Comparison of ENCODE assay signal across 8 mouse cellular contexts in the genomic region with DNA sequence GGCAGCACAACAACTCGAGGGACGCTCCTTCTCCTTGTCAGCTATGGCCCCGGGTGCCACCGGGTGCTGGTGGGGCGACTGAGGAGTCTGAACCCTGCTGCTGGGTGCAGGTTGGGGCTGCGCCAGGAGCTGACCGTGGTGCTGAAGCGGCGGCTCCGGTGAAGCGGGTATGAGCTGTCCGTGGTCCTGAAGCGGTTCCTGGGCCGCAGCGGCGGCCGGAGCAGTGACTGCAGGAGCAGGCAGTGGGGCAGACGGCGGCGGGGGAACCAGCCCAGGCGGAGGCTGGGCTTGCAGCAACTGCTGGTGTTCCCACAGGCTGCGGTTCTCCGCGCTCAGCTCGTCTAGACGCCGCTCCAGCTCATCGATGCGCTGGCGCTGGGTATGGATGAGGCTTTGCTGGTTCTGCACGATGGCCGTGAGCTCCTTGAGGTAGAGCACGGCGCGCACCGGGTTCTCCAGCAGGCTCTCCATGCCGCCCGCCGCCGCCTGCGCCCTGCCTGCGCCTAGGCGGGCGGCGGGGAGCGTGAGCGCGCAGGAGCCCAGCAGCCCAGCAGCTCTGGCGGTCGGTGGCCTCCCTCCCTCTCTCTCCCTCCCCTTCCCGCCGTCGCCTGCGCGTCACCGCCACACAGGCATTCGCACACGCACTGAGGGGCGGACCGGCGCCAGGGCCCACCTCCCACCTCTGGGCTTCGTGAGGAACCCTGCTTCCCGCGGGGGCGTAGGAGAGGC. TPM values are rescaled to one million over a fixed set of nuclear protein-coding genes. Genes with fewer than 3 reads are reported as not detected.
DNase-seq lines count a peak whose midpoint lies in the region; ATAC-seq and TF ChIP-seq lines count a peak whose summit lies in the region.

TSS of gene Iqsec3 (minus strand) at position 586 of the 729 bp plus-strand sequence.

- H3K36me3 ChIP-seq in forebrain, embryonic 12.5 days (replicated peaks): no peaks in the 10 kb centered on the region
- no peaks in the 10 kb centered on the region for H3K36me3 ChIP-seq in heart, embryonic 16.5 days (ENCODE audit: control insufficient read depth, insufficient read depth)
- no peaks in the 10 kb centered on the region for H3K36me3 ChIP-seq in liver, embryonic 14.5 days (replicated peaks; ENCODE audit: control insufficient read depth, insufficient read depth, low read depth)
- H3K36me3 ChIP-seq in neural tube, embryonic 12.5 days: no peaks in the 10 kb centered on the region

- H3K4me2 ChIP-seq in forebrain, embryonic 12.5 days: peak within 1 kb of the TSS; percentile 68
- peak within 1 kb of the TSS; percentile 57 for H3K4me2 ChIP-seq in heart, embryonic 16.5 days (ENCODE audit: low read depth, low read length)
- no peak within 1 kb of the TSS for H3K4me2 ChIP-seq in liver, embryonic 14.5 days (ENCODE audit: low read depth)
- H3K4me2 ChIP-seq in neural tube, embryonic 12.5 days (replicated peaks): peak within 1 kb of the TSS; percentile 72

- no peak for TF ChIP-seq EP300 in liver, embryonic 14.5 days (IDR thresholded peaks at IDR 0.05; ENCODE audit: low read depth)

- peaks cover 31% of the 10 kb centered on the region for H3K27me3 ChIP-seq in forebrain, embryonic 12.5 days
- H3K27me3 ChIP-seq in heart, embryonic 16.5 days (ENCODE audit: control insufficient read depth, insufficient read depth, low read length): peaks cover 37% of the 10 kb centered on the region
- peaks cover 13% of the 10 kb centered on the region for H3K27me3 ChIP-seq in liver, embryonic 14.5 days (ENCODE audit: control insufficient read depth, insufficient read depth, low read length)
- H3K27me3 ChIP-seq in neural tube, embryonic 12.5 days (replicated peaks): peaks cover 3% of the 10 kb centered on the region; the same call in 1 of the 2 replicates

- ATAC-seq in forebrain, embryonic 12.5 days (ENCODE audit: low FRiP score): peak; percentile 96
- peak; percentile 92 for ATAC-seq in heart, embryonic 16.5 days (replicated peaks; ENCODE audit: extremely low read depth, insufficient read depth, low FRiP score)
- peak; percentile 47; the same call in 1 of the 2 replicates for ATAC-seq in liver, embryonic 14.5 days (ENCODE audit: insufficient read depth)
- peak; percentile 95 for ATAC-seq in neural tube, embryonic 12.5 days (ENCODE audit: low FRiP score, low read depth)

- peak within 1 kb of the TSS; percentile 80 for H3K27ac ChIP-seq in forebrain, embryonic 12.5 days
- H3K27ac ChIP-seq in heart, embryonic 16.5 days (ENCODE audit: low read length): no peak within 1 kb of the TSS
- no peak within 1 kb of the TSS for H3K27ac ChIP-seq in liver, embryonic 14.5 days
- peak within 1 kb of the TSS; percentile 79 for H3K27ac ChIP-seq in neural tube, embryonic 12.5 days

- peak within 1 kb of the TSS; percentile 50 for H3K4me3 ChIP-seq in forebrain, embryonic 12.5 days (replicated peaks)
- H3K4me3 ChIP-seq in heart, embryonic 16.5 days (ENCODE audit: low read length): peak within 1 kb of the TSS; percentile 34
- H3K4me3 ChIP-seq in liver, embryonic 14.5 days (ENCODE audit: insufficient read depth in 1 of 2, low read depth in 2 of 2, low read length in 2 of 2): no peak within 1 kb of the TSS
- peak within 1 kb of the TSS; percentile 56 for H3K4me3 ChIP-seq in neural tube, embryonic 12.5 days

- WGBS in forebrain, embryonic 12.5 days: under 1% methylated on average over 60 of the region's 65 CpGs
- WGBS in heart, embryonic 16.5 days: 1% methylated on average over 61 of the region's 65 CpGs
- WGBS in liver, embryonic 14.5 days (ENCODE audit: insufficient replicate concordance): 1% methylated on average over 65 of the region's 65 CpGs
- WGBS in neural tube, embryonic 12.5 days: under 1% methylated on average over 64 of the region's 65 CpGs

- TF ChIP-seq POLR2A in brain, embryonic 14.5 days (IDR thresholded peaks at IDR 0.05; ENCODE audit: borderline replicate concordance, extremely low read depth, insufficient read depth, insufficient read length, poor library complexity, severe bottlenecking): peak; percentile 77

- H3K4me1 ChIP-seq in forebrain, embryonic 12.5 days: peaks cover 12% of the 10 kb centered on the region
- H3K4me1 ChIP-seq in heart, embryonic 16.5 days (ENCODE audit: control insufficient read depth, insufficient read depth, low read length): peaks cover 3% of the 10 kb centered on the region; the same call in 1 of the 2 replicates
- no peaks in the 10 kb centered on the region for H3K4me1 ChIP-seq in liver, embryonic 14.5 days (replicated peaks; ENCODE audit: control insufficient read depth in 2 of 2, insufficient read depth in 2 of 2, low read length in 1 of 2)
- H3K4me1 ChIP-seq in neural tube, embryonic 12.5 days: peaks cover 13% of the 10 kb centered on the region; the same call in 1 of the 2 replicates

- TF ChIP-seq CTCF in brain, embryonic 14.5 days (IDR thresholded peaks at IDR 0.05; ENCODE audit: borderline replicate concordance, extremely low read depth, insufficient read depth, insufficient read length): no peak
- 0 out of 2 replicates have a peak, but pooled peaks have one; percentile 3 for TF ChIP-seq CTCF in liver, embryonic 14.5 days (IDR thresholded peaks at IDR 0.05; ENCODE audit: low read depth)

- H3K9me3 ChIP-seq in forebrain, embryonic 12.5 days: no peaks in the 10 kb centered on the region
- no peaks in the 10 kb centered on the region for H3K9me3 ChIP-seq in heart, embryonic 16.5 days (replicated peaks; ENCODE audit: control insufficient read depth, low read length)
- H3K9me3 ChIP-seq in liver, embryonic 14.5 days (ENCODE audit: control insufficient read depth, low read length): no peaks in the 10 kb centered on the region
- no peaks in the 10 kb centered on the region for H3K9me3 ChIP-seq in neural tube, embryonic 12.5 days

- DNase-seq in 3T3-L1 (ENCODE audit: low read depth, low spot score): peak; percentile 27
- peak; percentile 95 for DNase-seq in brain, embryonic 14.5 days (ENCODE audit: low read depth)
- DNase-seq in kidney, postnatal 25 days: peak; percentile 92 to 95
- DNase-seq in liver, embryonic 14.5 days (ENCODE audit: low read depth in 3 of 3, low spot score in 3 of 3): peak; percentile 28 to 37 (median 35)
- DNase-seq in telencephalon, adult 2 months (ENCODE audit: low read depth, low spot score): peak; percentile 71

- peak within 1 kb of the TSS; percentile 58 for H3K9ac ChIP-seq in forebrain, embryonic 12.5 days
- H3K9ac ChIP-seq in heart, embryonic 16.5 days (ENCODE audit: low read length): no peak within 1 kb of the TSS
- H3K9ac ChIP-seq in liver, embryonic 14.5 days (replicated peaks): no peak within 1 kb of the TSS
- H3K9ac ChIP-seq in neural tube, embryonic 12.5 days: peak within 1 kb of the TSS; percentile 66

RNA-seq across cellular contexts. Expression of gene Iqsec3, which starts in this region (rescaled TPM):
- polyA plus RNA-seq in brain, embryonic 14.5 days (2012; rRNA removed): 16.7 and 31.5 TPM in 2 replicates
- polyA plus RNA-seq in forebrain, embryonic 12.5 days (2016; fragmentation: Nextera tagmentation; extraction: Ambion mirVana): 2.4 TPM in 2 replicates
- 0.02 TPM in 1 of 2 replicates, not detected in the other for polyA plus RNA-seq in heart, embryonic 16.5 days (2015; fragmentation: Nextera tagmentation; extraction: Ambion mirVana)
- polyA plus RNA-seq in liver, embryonic 14.5 days (2012; rRNA removed): under 0.01 and 0.02 TPM in 2 replicates
- polyA plus RNA-seq in liver, embryonic 14.5 days (2014; fragmentation: Nextera tagmentation; extraction: Ambion mirVana): not detected in 2 replicates
- 7.8 and 7.9 TPM in 2 replicates for polyA plus RNA-seq in neural tube, embryonic 12.5 days (2016; fragmentation: Nextera tagmentation; extraction: Ambion mirVana)

Comparison
In these comparisons a context has a peak if more than half of its experiments do, and no peak if none do; other contexts are left out.
1. Peak in ATAC-seq, H3K4me3 ChIP-seq and H3K4me2 ChIP-seq in heart, embryonic 16.5 days; RNA of the gene not detected or under 1 TPM.
2. Peak in DNase-seq and ATAC-seq in liver, embryonic 14.5 days; RNA of the gene not detected or under 1 TPM.
3. DNase-seq: peak in every context shown above with its lines; median percentile 95 in brain, embryonic 14.5 days; 94 in kidney, postnatal 25 days; 71 in telencephalon, adult 2 months; 35 in liver, embryonic 14.5 days; 27 in 3T3-L1.
4. H3K27ac ChIP-seq: peak in forebrain, embryonic 12.5 days (single experiment) and neural tube, embryonic 12.5 days (single experiment); none in heart, embryonic 16.5 days (single experiment) and liver, embryonic 14.5 days (single experiment).
5. H3K4me3 ChIP-seq: peak in forebrain, embryonic 12.5 days (single experiment) and neural tube, embryonic 12.5 days (single experiment); none in liver, embryonic 14.5 days (0 of 2).
6. H3K9ac ChIP-seq: peak in forebrain, embryonic 12.5 days (single experiment) and neural tube, embryonic 12.5 days (single experiment); none in heart, embryonic 16.5 days (single experiment) and liver, embryonic 14.5 days (single experiment).
7. Peak in every context shown above with its lines, with median percentiles within 50 percentile points of each other: ATAC-seq.